Mouse (Mus musculus): ENCODE results near the gene Fbxw21. TPM values are rescaled to one million over a fixed set of nuclear protein-coding genes. Genes with fewer than 3 reads are reported as not detected.
A peak's percentile ranks its signal among the peaks of the same experiment; 100 is the strongest.
"Not testable (repeated sequence)": the region's sequence is repeated elsewhere in the genome, so short reads cannot be mapped to it uniquely, and the experiment has no call there.

Gene Fbxw21
- not detected for total RNA-seq (2021)
- long read RNA-seq, experiment 1, result 0 reads
- long read RNA-seq, experiment 2, result 0 reads

- no peak for DNase-seq (ENCODE audit: low spot score in 2 of 2)
- no peak within 1 kb of the TSS for H3K27ac ChIP-seq
- no peak for TF ChIP-seq CTCF (conservative IDR thresholded peaks at IDR 0.05)
- no peak within 1 kb of the TSS for H3K4me3 ChIP-seq
These were observed at the start of gene Fbxw21 for GRCm38 (mm10) chr9:109161941-109162340. Gene Fbxw21, minus strand, starts transcription at chr9:109162041.

- DNase-seq (ENCODE audit: low spot score in 2 of 2), result peak; percentile 1 to 9
- H3K4me3 ChIP-seq, H3K27ac ChIP-seq: not testable (repeated sequence)
These were observed 39.5 kb upstream of the Fbxw21 start for GRCm38 (mm10) chr9:109201347-109201746.

GRCm38 (mm10) chr9:109200349-109200748 lies 38.5 kb upstream of the Fbxw21 start:
- DNase-seq (ENCODE audit: low spot score in 2 of 2), result no peak
- no peak overlapping the region for H3K4me3 ChIP-seq
- no peak overlapping the region for H3K27ac ChIP-seq
- TF ChIP-seq CTCF (conservative IDR thresholded peaks at IDR 0.05), result no peak

GRCm38 (mm10) chr9:109199353-109199752 lies 37.5 kb upstream of the Fbxw21 start:
- no peak for TF ChIP-seq CTCF (conservative IDR thresholded peaks at IDR 0.05)
- no peak for DNase-seq (ENCODE audit: low spot score in 2 of 2)
- Histone ChIP-seq H3K27ac (no peak overlapping the region), H3K4me3 (no peak overlapping the region)

- not testable (repeated sequence) for H3K27ac ChIP-seq; H3K4me3 ChIP-seq; DNase-seq (ENCODE audit: low spot score in 2 of 2)
These were observed 34.0 kb upstream of the Fbxw21 start, which contains the start of gene Fbxw13 for GRCm38 (mm10) chr9:109195875-109196274. Gene Fbxw13, minus strand, starts transcription at chr9:109195975.

- DNase-seq (ENCODE audit: low spot score in 2 of 2), result no peak
- H3K4me3 ChIP-seq, result no peak overlapping the region
- no peak for TF ChIP-seq CTCF (conservative IDR thresholded peaks at IDR 0.05)
- no peak overlapping the region for H3K27ac ChIP-seq
These were observed 15.4 kb upstream of the Fbxw21 start for GRCm38 (mm10) chr9:109177208-109177607.

- no peak overlapping the region for H3K27ac ChIP-seq
- no peak for DNase-seq (ENCODE audit: low spot score in 2 of 2)
- TF ChIP-seq CTCF (conservative IDR thresholded peaks at IDR 0.05), result no peak
- H3K4me3 ChIP-seq, result no peak overlapping the region
These were observed 14.5 kb upstream of the Fbxw21 start for GRCm38 (mm10) chr9:109176301-109176700.

GRCm38 (mm10) chr9:109167316-109167715 lies 5.5 kb upstream of the Fbxw21 start:
- Histone ChIP-seq H3K4me3 (no peak overlapping the region), H3K27ac (no peak overlapping the region)
- no peak for TF ChIP-seq CTCF (conservative IDR thresholded peaks at IDR 0.05)
- no peak for DNase-seq (ENCODE audit: low spot score in 2 of 2)

GRCm38 (mm10) chr9:109140414-109140813 lies 21.4 kb downstream of the Fbxw21 start:
- not testable (repeated sequence) for H3K4me3 ChIP-seq; H3K27ac ChIP-seq; DNase-seq (ENCODE audit: low spot score in 2 of 2)
- TF ChIP-seq CTCF (conservative IDR thresholded peaks at IDR 0.05), result peak; percentile 69

GRCm38 (mm10) chr9:109130076-109130475 lies 31.8 kb downstream of the Fbxw21 start:
- H3K27ac ChIP-seq, result no peak overlapping the region
- no peak overlapping the region for H3K4me3 ChIP-seq
- DNase-seq (ENCODE audit: low spot score in 2 of 2), result no peak
- no peak for TF ChIP-seq CTCF (conservative IDR thresholded peaks at IDR 0.05)

- TF ChIP-seq CTCF (conservative IDR thresholded peaks at IDR 0.05), result peak; percentile 80
- no peak overlapping the region for H3K4me3 ChIP-seq
- peak in 1 of 2 experiments; percentile 27 for DNase-seq (ENCODE audit: low spot score in 2 of 2)
- H3K27ac ChIP-seq, result no peak overlapping the region
These were observed 33.6 kb downstream of the Fbxw21 start for GRCm38 (mm10) chr9:109128211-109128610.

- no peak for TF ChIP-seq CTCF (conservative IDR thresholded peaks at IDR 0.05)
These were observed 34.8 kb downstream of the Fbxw21 start for GRCm38 (mm10) chr9:109127076-109127475.

GRCm38 (mm10) chr9:109125481-109125880 lies 36.4 kb downstream of the Fbxw21 start:
- no peak overlapping the region for H3K4me3 ChIP-seq
- no peak for DNase-seq (ENCODE audit: low spot score in 2 of 2)
- no peak for TF ChIP-seq CTCF (conservative IDR thresholded peaks at IDR 0.05)
- H3K27ac ChIP-seq, result no peak overlapping the region

More at GRCm38 (mm10) chr9:109127076-109127475, 34.8 kb downstream of the Fbxw21 start:
- DNase-seq (ENCODE audit: low spot score in 2 of 2), result no peak
- H3K4me3 ChIP-seq, result no peak overlapping the region
- H3K27ac ChIP-seq, result no peak overlapping the region

GRCm38 (mm10) chr9:109125043-109125442 lies 36.8 kb downstream of the Fbxw21 start:
- Histone ChIP-seq H3K4me3 (no peak overlapping the region), H3K27ac (no peak overlapping the region)
- no peak for DNase-seq (ENCODE audit: low spot score in 2 of 2)
- no peak for TF ChIP-seq CTCF (conservative IDR thresholded peaks at IDR 0.05)

- DNase-seq (ENCODE audit: low spot score in 2 of 2), result no peak
- TF ChIP-seq CTCF (conservative IDR thresholded peaks at IDR 0.05), result no peak
- no peak overlapping the region for H3K27ac ChIP-seq
- no peak overlapping the region for H3K4me3 ChIP-seq
These were observed 37.7 kb downstream of the Fbxw21 start for GRCm38 (mm10) chr9:109124164-109124563.

All from layer of hippocampus, adult 2 months (tissue).